Mouse (Mus musculus): Measurements from ENCODE around the gene Smim17. TPM values are rescaled to one million over a fixed set of nuclear protein-coding genes. Genes with fewer than 3 reads are reported as not detected.

The Smim17 gene
- polyA plus RNA-seq, 1 experiment from 2014 or later = 0.32 TPM

- no peak overlapping the region for H3K4me3 ChIP-seq (ENCODE audit: low read depth, low read length)
- H3K27me3 ChIP-seq (ENCODE audit: control insufficient read depth, insufficient read depth, low read length) = no peaks in the 10 kb centered on the region
- no peak overlapping the region for H3K9ac ChIP-seq (ENCODE audit: low read length)
- no peak overlapping the region for H3K27ac ChIP-seq (replicated peaks; ENCODE audit: low read depth, low read length)
- no peaks in the 10 kb centered on the region; the same call in 1 of the 2 replicates for H3K36me3 ChIP-seq (ENCODE audit: control insufficient read depth, insufficient read depth, low read length)
- no peaks in the 10 kb centered on the region; the same call in 1 of the 2 replicates for H3K4me1 ChIP-seq (ENCODE audit: control insufficient read depth, insufficient read depth, low read length)
- WGBS = 98% methylated on average over 8 of the region's 8 CpGs
- no peak for DNase-seq (ENCODE audit: low spot score)
- no peak overlapping the region for H3K4me2 ChIP-seq (ENCODE audit: low read depth, severe bottlenecking)
- H3K9me3 ChIP-seq (ENCODE audit: control insufficient read depth, low read length) = no peaks in the 10 kb centered on the region
- no peak for ATAC-seq (ENCODE audit: insufficient number of reproducible peaks, low FRiP score, low TSS enrichment, low read depth)
Observed at GRCm38 (mm10) chr7:6386995-6387394, 11.5 kb upstream of the Smim17 start.

- 0 out of 2 replicates have a peak, but pooled peaks have one; percentile 3 for ATAC-seq (ENCODE audit: insufficient number of reproducible peaks, low FRiP score, low TSS enrichment, low read depth)
Observed at GRCm38 (mm10) chr7:6388971-6389370, 9.5 kb upstream of the Smim17 start.

GRCm38 (mm10) chr7:6389449-6389848 is 9.1 kb upstream of the Smim17 start:
- no peak overlapping the region for H3K27ac ChIP-seq (replicated peaks; ENCODE audit: low read depth, low read length)
- ATAC-seq (ENCODE audit: insufficient number of reproducible peaks, low FRiP score, low TSS enrichment, low read depth) (no peak), DNase-seq (ENCODE audit: low spot score) (no peak)
- H3K9me3 ChIP-seq (ENCODE audit: control insufficient read depth, low read length) = no peaks in the 10 kb centered on the region
- no peak overlapping the region for H3K9ac ChIP-seq (ENCODE audit: low read length)
- H3K27me3 ChIP-seq (ENCODE audit: control insufficient read depth, insufficient read depth, low read length) = no peaks in the 10 kb centered on the region
- H3K4me2 ChIP-seq (ENCODE audit: low read depth, severe bottlenecking) = no peak overlapping the region
- no peaks in the 10 kb centered on the region; the same call in 1 of the 2 replicates for H3K36me3 ChIP-seq (ENCODE audit: control insufficient read depth, insufficient read depth, low read length)
- H3K4me3 ChIP-seq (ENCODE audit: low read depth, low read length) = no peak overlapping the region
- 64% methylated on average over 5 of the region's 5 CpGs for WGBS
- H3K4me1 ChIP-seq (ENCODE audit: control insufficient read depth, insufficient read depth, low read length) = no peaks in the 10 kb centered on the region

More at GRCm38 (mm10) chr7:6388971-6389370, 9.5 kb upstream of the Smim17 start:
- Histone ChIP-seq H3K4me3 (ENCODE audit: low read depth, low read length) (no peak overlapping the region), H3K4me2 (ENCODE audit: low read depth, severe bottlenecking) (no peak overlapping the region), H3K36me3 (ENCODE audit: control insufficient read depth, insufficient read depth, low read length) (no peaks in the 10 kb centered on the region; the same call in 1 of the 2 replicates), H3K27me3 (ENCODE audit: control insufficient read depth, insufficient read depth, low read length) (no peaks in the 10 kb centered on the region), H3K9ac (ENCODE audit: low read length) (no peak overlapping the region), H3K9me3 (ENCODE audit: control insufficient read depth, low read length) (no peaks in the 10 kb centered on the region), H3K4me1 (ENCODE audit: control insufficient read depth, insufficient read depth, low read length) (no peaks in the 10 kb centered on the region), H3K27ac (replicated peaks; ENCODE audit: low read depth, low read length) (no peak overlapping the region)
- DNase-seq (ENCODE audit: low spot score) = no peak
- WGBS = 85% methylated on average over 5 of the region's 5 CpGs

- H3K9ac ChIP-seq (ENCODE audit: low read length) = no peak within 1 kb of the TSS
- DNase-seq (ENCODE audit: low spot score) = peak; percentile 99
- WGBS = 2% methylated on average over 17 of the region's 17 CpGs
- H3K36me3 ChIP-seq (ENCODE audit: control insufficient read depth, insufficient read depth, low read length) = no peaks in the 10 kb centered on the region
- H3K9me3 ChIP-seq (ENCODE audit: control insufficient read depth, low read length) = no peaks in the 10 kb centered on the region
- H3K4me3 ChIP-seq (ENCODE audit: low read depth, low read length) = no peak within 1 kb of the TSS
- H3K4me1 ChIP-seq (ENCODE audit: control insufficient read depth, insufficient read depth, low read length) = no peaks in the 10 kb centered on the region
- no peaks in the 10 kb centered on the region for H3K27me3 ChIP-seq (ENCODE audit: control insufficient read depth, insufficient read depth, low read length)
- H3K27ac ChIP-seq (replicated peaks; ENCODE audit: low read depth, low read length) = no peak within 1 kb of the TSS
- peak; percentile 87 for ATAC-seq (ENCODE audit: insufficient number of reproducible peaks, low FRiP score, low TSS enrichment, low read depth)
- no peak within 1 kb of the TSS for H3K4me2 ChIP-seq (ENCODE audit: low read depth, severe bottlenecking)
Observed at GRCm38 (mm10) chr7:6410043-6410442, 11.5 kb downstream of the Smim17 start, which contains the start of gene Gm20715. Gene Gm20715, plus strand, starts transcription at chr7:6410277.

- DNase-seq (ENCODE audit: low spot score) (no peak), ATAC-seq (ENCODE audit: insufficient number of reproducible peaks, low FRiP score, low TSS enrichment, low read depth) (no peak)
- 6% methylated on average over 21 of the region's 22 CpGs for WGBS
- no peaks in the 10 kb centered on the region for H3K27me3 ChIP-seq (ENCODE audit: control insufficient read depth, insufficient read depth, low read length)
- no peak overlapping the region for H3K4me3 ChIP-seq (ENCODE audit: low read depth, low read length)
- H3K9ac ChIP-seq (ENCODE audit: low read length) = no peak overlapping the region
- no peak overlapping the region for H3K4me2 ChIP-seq (ENCODE audit: low read depth, severe bottlenecking)
- H3K4me1 ChIP-seq (ENCODE audit: control insufficient read depth, insufficient read depth, low read length) = no peaks in the 10 kb centered on the region
- no peak overlapping the region for H3K27ac ChIP-seq (replicated peaks; ENCODE audit: low read depth, low read length)
- H3K9me3 ChIP-seq (ENCODE audit: control insufficient read depth, low read length) = no peaks in the 10 kb centered on the region
- no peaks in the 10 kb centered on the region for H3K36me3 ChIP-seq (ENCODE audit: control insufficient read depth, insufficient read depth, low read length)
Observed at GRCm38 (mm10) chr7:6414626-6415441, 16.3 kb downstream of the Smim17 start.

GRCm38 (mm10) chr7:6415442-6415787 is 16.9 kb downstream of the Smim17 start:
- H3K9ac ChIP-seq (ENCODE audit: low read length) = no peak overlapping the region

GRCm38 (mm10) chr7:6419894-6420293 is 21.4 kb downstream of the Smim17 start:
- 80% methylated on average over 6 of the region's 6 CpGs for WGBS
- H3K4me1 ChIP-seq (ENCODE audit: control insufficient read depth, insufficient read depth, low read length) = no peaks in the 10 kb centered on the region
- no peak overlapping the region for H3K4me3 ChIP-seq (ENCODE audit: low read depth, low read length)
- H3K27me3 ChIP-seq (ENCODE audit: control insufficient read depth, insufficient read depth, low read length) = no peaks in the 10 kb centered on the region
- H3K27ac ChIP-seq (replicated peaks; ENCODE audit: low read depth, low read length) = no peak overlapping the region
- no peaks in the 10 kb centered on the region for H3K9me3 ChIP-seq (ENCODE audit: control insufficient read depth, low read length)
- H3K36me3 ChIP-seq (ENCODE audit: control insufficient read depth, insufficient read depth, low read length) = no peaks in the 10 kb centered on the region
- DNase-seq (ENCODE audit: low spot score) (no peak), ATAC-seq (ENCODE audit: insufficient number of reproducible peaks, low FRiP score, low TSS enrichment, low read depth) (no peak)
- H3K9ac ChIP-seq (ENCODE audit: low read length) = no peak overlapping the region
- H3K4me2 ChIP-seq (ENCODE audit: low read depth, severe bottlenecking) = no peak overlapping the region

More at GRCm38 (mm10) chr7:6415442-6415787, 16.9 kb downstream of the Smim17 start:
- DNase-seq (ENCODE audit: low spot score) = no peak
- Histone ChIP-seq H3K36me3 (ENCODE audit: control insufficient read depth, insufficient read depth, low read length) (no peaks in the 10 kb centered on the region), H3K27me3 (ENCODE audit: control insufficient read depth, insufficient read depth, low read length) (no peaks in the 10 kb centered on the region), H3K9me3 (ENCODE audit: control insufficient read depth, low read length) (no peaks in the 10 kb centered on the region), H3K4me1 (ENCODE audit: control insufficient read depth, insufficient read depth, low read length) (no peaks in the 10 kb centered on the region), H3K4me3 (ENCODE audit: low read depth, low read length) (no peak overlapping the region), H3K27ac (replicated peaks; ENCODE audit: low read depth, low read length) (no peak overlapping the region), H3K4me2 (ENCODE audit: low read depth, severe bottlenecking) (no peak overlapping the region)
- 18% methylated on average over 8 of the region's 8 CpGs for WGBS
- no peak for ATAC-seq (ENCODE audit: insufficient number of reproducible peaks, low FRiP score, low TSS enrichment, low read depth)

- no peak for DNase-seq (ENCODE audit: low spot score)
- no peak overlapping the region for H3K4me3 ChIP-seq (ENCODE audit: low read depth, low read length)
- no peaks in the 10 kb centered on the region for H3K4me1 ChIP-seq (ENCODE audit: control insufficient read depth, insufficient read depth, low read length)
- H3K9ac ChIP-seq (ENCODE audit: low read length) = no peak overlapping the region
- H3K27ac ChIP-seq (replicated peaks; ENCODE audit: low read depth, low read length) = no peak overlapping the region
- no peak for ATAC-seq (ENCODE audit: insufficient number of reproducible peaks, low FRiP score, low TSS enrichment, low read depth)
- H3K27me3 ChIP-seq (ENCODE audit: control insufficient read depth, insufficient read depth, low read length) = no peaks in the 10 kb centered on the region
- no peak overlapping the region for H3K4me2 ChIP-seq (ENCODE audit: low read depth, severe bottlenecking)
- H3K36me3 ChIP-seq (ENCODE audit: control insufficient read depth, insufficient read depth, low read length) = no peaks in the 10 kb centered on the region
- WGBS = 89% methylated on average over 3 of the region's 3 CpGs
- H3K9me3 ChIP-seq (ENCODE audit: control insufficient read depth, low read length) = no peaks in the 10 kb centered on the region; the same call in 1 of the 2 replicates
Observed at GRCm38 (mm10) chr7:6429381-6429780, 30.9 kb downstream of the Smim17 start.
